Mouse (Mus musculus) C2C12 (cell line): ENCODE results near the gene Dhcr24.

Source experiments
- CEBPB ChIP-seq: IDR thresholded peaks from one replicate; pipeline ENCODE4 v1.6.1; 2011; ENCODE audit warnings: low read depth, mild to moderate bottlenecking, control low read depth, moderate library complexity
- CTCF ChIP-seq: IDR thresholded peaks from one replicate; pipeline ENCODE4 v1.5.1; 2011; ENCODE audit not compliant: control insufficient read depth, insufficient read depth, insufficient read length
- MYOD1 ChIP-seq: IDR thresholded peaks from one replicate; pipeline ENCODE4 v1.6.1; 2011; ENCODE audit warnings: low read depth; ENCODE audit not compliant: control insufficient read depth, insufficient read length
- USF1 ChIP-seq: IDR thresholded peaks from one replicate; pipeline ENCODE4 v1.6.1; 2011; ENCODE audit warnings: low read depth, mild to moderate bottlenecking, control low read depth, moderate library complexity

- TF ChIP-seq USF1 (no peak), CTCF (no peak), MYOD1 (no peak), CEBPB (no peak)
Measured at GRCm38 (mm10) chr4:106541491-106541890, 19.3 kb upstream of the Dhcr24 start.
